Mouse (Mus musculus): ENCODE measurements around the gene Lmo4. TPM values are rescaled to one million over a fixed set of nuclear protein-coding genes. Genes with fewer than 3 reads are reported as not detected.

The Lmo4 gene
- polyA plus RNA-seq, 1 experiment from 2014 or later, result 26.8 TPM

GRCm38 (mm10) chr3:144164665-144165385 is 40.2 kb downstream of the Lmo4 start:
- no peaks in the 10 kb centered on the region for H3K4me1 ChIP-seq
- no peaks in the 10 kb centered on the region for H3K9me3 ChIP-seq (replicated peaks)
- no peaks in the 10 kb centered on the region for H3K36me3 ChIP-seq
- H3K4me3 ChIP-seq, result no peak overlapping the region
- no peak overlapping the region for H3K27ac ChIP-seq (replicated peaks)
- WGBS, result 68% methylated on average over 9 of the region's 9 CpGs
- DNase-seq (ENCODE audit: low spot score), result no peak
- no peaks in the 10 kb centered on the region; the same call in 1 of the 2 replicates for H3K27me3 ChIP-seq (ENCODE audit: low read depth, poor library complexity, severe bottlenecking)

DNA sequence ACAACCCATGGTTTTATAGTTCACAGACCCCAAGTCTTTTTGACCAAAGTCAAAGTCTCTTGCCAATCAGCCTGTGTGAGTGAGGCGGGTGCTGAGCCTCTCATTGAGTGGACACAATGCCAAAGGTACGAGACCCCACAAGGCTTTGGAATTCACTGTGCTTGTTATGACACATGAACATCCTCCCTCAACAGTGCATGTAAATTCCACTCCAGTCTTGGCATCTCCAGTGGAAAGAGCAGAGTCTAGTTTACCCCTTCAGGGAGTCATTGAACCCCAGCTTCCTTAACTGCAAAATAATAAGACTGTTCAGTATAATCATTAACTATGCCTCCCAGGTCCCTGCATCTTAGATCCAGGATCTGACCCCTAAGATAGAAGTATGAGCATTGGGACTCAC is 41.3 kb downstream of the Lmo4 start:
- 89% methylated on average over 2 of the region's 2 CpGs for WGBS
- no peaks in the 10 kb centered on the region for H3K9me3 ChIP-seq (replicated peaks)
- DNase-seq (ENCODE audit: low spot score), result no peak
- no peak overlapping the region for H3K4me3 ChIP-seq
- H3K27me3 ChIP-seq (ENCODE audit: low read depth, poor library complexity, severe bottlenecking), result no peaks in the 10 kb centered on the region
- H3K36me3 ChIP-seq, result no peaks in the 10 kb centered on the region
- H3K4me1 ChIP-seq, result no peaks in the 10 kb centered on the region
- H3K27ac ChIP-seq (replicated peaks), result no peak overlapping the region

GRCm38 (mm10) chr3:144162156-144162555 is 42.9 kb downstream of the Lmo4 start:
- no peak overlapping the region for H3K27ac ChIP-seq (replicated peaks)
- no peak overlapping the region for H3K4me3 ChIP-seq
- DNase-seq (ENCODE audit: low spot score), result no peak
- no peaks in the 10 kb centered on the region for H3K27me3 ChIP-seq (ENCODE audit: low read depth, poor library complexity, severe bottlenecking)
- no peaks in the 10 kb centered on the region for H3K4me1 ChIP-seq
- no peaks in the 10 kb centered on the region for H3K9me3 ChIP-seq (replicated peaks)
- H3K36me3 ChIP-seq, result no peaks in the 10 kb centered on the region
- 65% methylated on average over 8 of the region's 8 CpGs for WGBS

- Histone ChIP-seq H3K4me1 (no peaks in the 10 kb centered on the region), H3K27ac (replicated peaks) (no peak overlapping the region), H3K27me3 (ENCODE audit: low read depth, poor library complexity, severe bottlenecking) (no peaks in the 10 kb centered on the region), H3K9me3 (replicated peaks) (no peaks in the 10 kb centered on the region), H3K36me3 (no peaks in the 10 kb centered on the region), H3K4me3 (no peak overlapping the region)
- 87% methylated on average over 2 of the region's 2 CpGs for WGBS
- DNase-seq (ENCODE audit: low spot score), result no peak
Measured at GRCm38 (mm10) chr3:144161261-144161660, 43.8 kb downstream of the Lmo4 start.

GRCm38 (mm10) chr3:144155746-144156145 is 49.3 kb downstream of the Lmo4 start:
- no peak overlapping the region for H3K27ac ChIP-seq (replicated peaks)

GRCm38 (mm10) chr3:144153395-144153794 is 51.6 kb downstream of the Lmo4 start:
- no peaks in the 10 kb centered on the region for H3K27me3 ChIP-seq (ENCODE audit: low read depth, poor library complexity, severe bottlenecking)
- WGBS, result 61% methylated on average over 2 of the region's 2 CpGs
- no peak overlapping the region for H3K27ac ChIP-seq (replicated peaks)
- H3K9me3 ChIP-seq (replicated peaks), result no peaks in the 10 kb centered on the region
- no peaks in the 10 kb centered on the region for H3K4me1 ChIP-seq
- DNase-seq (ENCODE audit: low spot score), result no peak
- no peaks in the 10 kb centered on the region for H3K36me3 ChIP-seq
- no peak overlapping the region for H3K4me3 ChIP-seq

More at GRCm38 (mm10) chr3:144155746-144156145, 49.3 kb downstream of the Lmo4 start:
- H3K4me1 ChIP-seq, result no peaks in the 10 kb centered on the region
- H3K27me3 ChIP-seq (ENCODE audit: low read depth, poor library complexity, severe bottlenecking), result no peaks in the 10 kb centered on the region
- WGBS, result 77% methylated on average over 3 of the region's 3 CpGs
- DNase-seq (ENCODE audit: low spot score), result no peak
- no peak overlapping the region for H3K4me3 ChIP-seq
- no peaks in the 10 kb centered on the region for H3K36me3 ChIP-seq
- H3K9me3 ChIP-seq (replicated peaks), result no peaks in the 10 kb centered on the region

DNA sequence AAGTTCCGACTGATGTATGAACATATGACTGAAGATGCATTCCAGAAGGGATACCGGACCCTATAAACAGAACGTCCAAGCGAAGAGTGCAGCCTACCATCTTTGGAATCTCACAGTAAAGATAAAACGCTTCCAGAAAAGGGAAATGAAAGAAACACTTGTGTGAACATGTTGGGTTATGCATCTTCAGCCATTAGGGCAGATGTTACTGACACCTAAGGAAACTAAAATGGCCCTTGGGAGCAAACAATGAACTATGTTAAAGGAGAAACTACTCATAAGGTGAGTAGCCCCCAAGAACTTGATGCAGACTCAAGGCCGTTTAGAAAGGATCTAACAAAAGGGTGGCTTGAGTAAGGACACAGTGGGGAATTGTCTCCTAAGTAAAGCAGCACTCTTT is 54.0 kb downstream of the Lmo4 start:
- 90% methylated on average over 6 of the region's 6 CpGs for WGBS
- Histone ChIP-seq H3K27ac (replicated peaks) (no peak overlapping the region), H3K27me3 (ENCODE audit: low read depth, poor library complexity, severe bottlenecking) (no peaks in the 10 kb centered on the region), H3K36me3 (no peaks in the 10 kb centered on the region), H3K4me3 (no peak overlapping the region), H3K9me3 (replicated peaks) (no peaks in the 10 kb centered on the region), H3K4me1 (no peaks in the 10 kb centered on the region)
- DNase-seq (ENCODE audit: low spot score), result no peak

GRCm38 (mm10) chr3:144148234-144148633 is 56.8 kb downstream of the Lmo4 start:
- Histone ChIP-seq H3K9me3 (replicated peaks) (no peaks in the 10 kb centered on the region), H3K36me3 (no peaks in the 10 kb centered on the region), H3K4me1 (no peaks in the 10 kb centered on the region), H3K27ac (replicated peaks) (no peak overlapping the region), H3K27me3 (ENCODE audit: low read depth, poor library complexity, severe bottlenecking) (no peaks in the 10 kb centered on the region), H3K4me3 (no peak overlapping the region)
- DNase-seq (ENCODE audit: low spot score), result no peak
- WGBS, result 91% methylated on average over 3 of the region's 3 CpGs

DNA sequence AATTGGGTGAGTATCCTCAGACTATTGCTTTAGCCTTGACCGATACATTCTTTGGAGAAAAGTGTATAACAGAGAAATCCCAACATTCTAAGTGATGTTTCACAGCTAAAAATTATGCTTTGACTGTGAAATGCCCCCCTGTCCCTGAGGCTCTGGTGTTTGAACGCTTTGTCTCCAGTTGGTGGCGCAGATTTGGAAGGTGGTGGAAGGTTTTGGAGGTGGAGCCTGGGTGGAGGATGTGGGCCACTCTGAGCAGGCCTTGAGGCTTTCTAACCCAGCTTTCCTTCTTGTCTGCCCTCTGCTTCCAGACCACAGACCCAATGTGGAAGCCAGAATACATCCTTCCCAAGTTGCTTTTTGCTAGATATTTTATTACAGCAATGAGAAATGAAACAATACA is 57.8 kb downstream of the Lmo4 start:
- Histone ChIP-seq H3K9me3 (replicated peaks) (no peaks in the 10 kb centered on the region), H3K27me3 (ENCODE audit: low read depth, poor library complexity, severe bottlenecking) (no peaks in the 10 kb centered on the region), H3K27ac (replicated peaks) (no peak overlapping the region), H3K36me3 (no peaks in the 10 kb centered on the region), H3K4me3 (no peak overlapping the region), H3K4me1 (no peaks in the 10 kb centered on the region)
- no peak for DNase-seq (ENCODE audit: low spot score)
- WGBS, result 86% methylated on average over 3 of the region's 3 CpGs

- Histone ChIP-seq H3K4me1 (no peaks in the 10 kb centered on the region), H3K36me3 (no peaks in the 10 kb centered on the region), H3K9me3 (replicated peaks) (no peaks in the 10 kb centered on the region), H3K27ac (replicated peaks) (no peak overlapping the region), H3K27me3 (ENCODE audit: low read depth, poor library complexity, severe bottlenecking) (no peaks in the 10 kb centered on the region), H3K4me3 (no peak overlapping the region)
- 88% methylated on average over 4 of the region's 4 CpGs for WGBS
- no peak for DNase-seq (ENCODE audit: low spot score)
Measured at GRCm38 (mm10) chr3:144144066-144144465, 61.0 kb downstream of the Lmo4 start.

GRCm38 (mm10) chr3:144142939-144143338 is 62.1 kb downstream of the Lmo4 start:
- no peak for DNase-seq (ENCODE audit: low spot score)
- Histone ChIP-seq H3K27me3 (ENCODE audit: low read depth, poor library complexity, severe bottlenecking) (no peaks in the 10 kb centered on the region), H3K4me3 (no peak overlapping the region), H3K36me3 (no peaks in the 10 kb centered on the region), H3K27ac (replicated peaks) (no peak overlapping the region), H3K9me3 (replicated peaks) (no peaks in the 10 kb centered on the region), H3K4me1 (no peaks in the 10 kb centered on the region)
- 96% methylated on average over 7 of the region's 7 CpGs for whole genome bisulfite sequencing

- Histone ChIP-seq H3K36me3 (no peaks in the 10 kb centered on the region), H3K27ac (replicated peaks) (no peak overlapping the region), H3K4me3 (no peak overlapping the region), H3K27me3 (ENCODE audit: low read depth, poor library complexity, severe bottlenecking) (no peaks in the 10 kb centered on the region), H3K4me1 (no peaks in the 10 kb centered on the region), H3K9me3 (replicated peaks) (no peaks in the 10 kb centered on the region)
- no peak for DNase-seq (ENCODE audit: low spot score)
- WGBS, result 75% methylated on average over 8 of the region's 8 CpGs
Measured at GRCm38 (mm10) chr3:144141786-144142185, 63.2 kb downstream of the Lmo4 start.

DNA sequence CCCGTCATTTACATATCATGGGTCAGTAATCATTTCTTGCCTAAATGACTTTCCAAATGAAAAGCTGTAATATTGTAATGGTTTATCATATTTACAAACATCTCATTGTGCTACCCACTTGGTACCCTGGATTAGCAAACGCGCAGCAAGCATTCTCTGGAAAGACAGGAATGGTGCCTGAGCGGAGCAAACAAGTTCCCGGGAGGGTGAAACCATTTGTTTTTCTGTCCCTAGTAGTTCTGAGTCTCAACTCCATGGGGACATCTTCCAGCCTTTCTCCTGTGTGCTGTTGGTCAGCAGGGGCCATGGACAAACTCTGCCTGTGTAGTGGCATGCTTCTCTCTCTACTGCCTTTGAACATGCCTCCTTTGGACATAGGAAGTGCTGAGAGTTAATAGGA is 64.2 kb downstream of the Lmo4 start:
- H3K36me3 ChIP-seq, result no peaks in the 10 kb centered on the region
- no peak overlapping the region for H3K4me3 ChIP-seq
- H3K27me3 ChIP-seq (ENCODE audit: low read depth, poor library complexity, severe bottlenecking), result no peaks in the 10 kb centered on the region
- WGBS, result 91% methylated on average over 5 of the region's 5 CpGs
- no peak for DNase-seq (ENCODE audit: low spot score)
- H3K27ac ChIP-seq (replicated peaks), result no peak overlapping the region
- H3K4me1 ChIP-seq, result no peaks in the 10 kb centered on the region
- H3K9me3 ChIP-seq (replicated peaks), result no peaks in the 10 kb centered on the region

DNA sequence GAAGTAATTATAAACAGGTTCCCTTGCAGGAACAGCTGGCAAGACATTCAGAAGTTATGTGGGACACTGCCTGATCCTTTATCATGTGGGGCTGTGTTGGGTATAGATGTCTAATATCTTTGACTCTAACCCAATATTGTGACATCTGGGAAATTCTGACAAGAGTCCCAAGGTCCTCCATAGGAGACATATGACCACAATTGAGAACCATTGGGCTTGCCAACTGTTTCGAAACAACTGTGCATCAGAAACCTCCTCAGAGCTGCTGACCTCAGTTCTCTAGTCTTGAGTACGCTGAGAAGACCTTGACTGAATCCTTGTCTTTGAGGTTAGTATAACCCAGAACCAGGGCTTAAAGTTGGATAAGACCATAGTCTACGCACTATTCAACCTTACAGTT is 66.4 kb downstream of the Lmo4 start:
- Histone ChIP-seq H3K9me3 (replicated peaks) (no peaks in the 10 kb centered on the region), H3K27ac (replicated peaks) (no peak overlapping the region), H3K36me3 (no peaks in the 10 kb centered on the region), H3K4me1 (no peaks in the 10 kb centered on the region), H3K27me3 (ENCODE audit: low read depth, poor library complexity, severe bottlenecking) (no peaks in the 10 kb centered on the region), H3K4me3 (no peak overlapping the region)
- DNase-seq (ENCODE audit: low spot score), result no peak
- over 99% methylated on average over 3 of the region's 3 CpGs for WGBS
